Mouse (Mus musculus): ENCODE data around the gene Atp8b3. TPM values are rescaled to one million over a fixed set of nuclear protein-coding genes. Genes with fewer than 3 reads are reported as not detected.

Gene Atp8b3
- polyA plus RNA-seq, 1 experiment from 2014 or later = 0.90 TPM

GRCm38 (mm10) chr10:80560621-80561020 lies 21.7 kb upstream of the Atp8b3 start:
- peaks cover 48% of the 10 kb centered on the region for H3K4me1 ChIP-seq (replicated peaks)
- DNase-seq (ENCODE audit: low spot score) = no peak

GRCm38 (mm10) chr10:80559431-80559830 lies 20.5 kb upstream of the Atp8b3 start:
- peaks cover 2% of the 10 kb centered on the region; the same call in 1 of the 2 replicates for H3K36me3 ChIP-seq
- H3K4me3 ChIP-seq = peak overlapping the region; percentile 26; the same call in 1 of the 2 replicates
- no peaks in the 10 kb centered on the region for H3K9me3 ChIP-seq
- DNase-seq (ENCODE audit: low spot score) = no peak
- H3K27me3 ChIP-seq (ENCODE audit: insufficient read depth, poor library complexity, severe bottlenecking) = no peaks in the 10 kb centered on the region
- 92% methylated on average over 7 of the region's 7 CpGs for WGBS
- H3K27ac ChIP-seq = no peak overlapping the region
- H3K4me1 ChIP-seq (replicated peaks) = peaks cover 48% of the 10 kb centered on the region

More at GRCm38 (mm10) chr10:80560621-80561020, 21.7 kb upstream of the Atp8b3 start:
- no peaks in the 10 kb centered on the region; the same call in 1 of the 2 replicates for H3K36me3 ChIP-seq
- no peaks in the 10 kb centered on the region for H3K27me3 ChIP-seq (ENCODE audit: insufficient read depth, poor library complexity, severe bottlenecking)
- no peaks in the 10 kb centered on the region for H3K9me3 ChIP-seq
- WGBS = 2% methylated on average over 13 of the region's 13 CpGs
- H3K4me3 ChIP-seq = peak overlapping the region; percentile 83
- H3K27ac ChIP-seq = peak overlapping the region; percentile 99

- WGBS = 38% methylated on average over 5 of the region's 5 CpGs
- Histone ChIP-seq H3K4me1 (replicated peaks) (peaks cover 52% of the 10 kb centered on the region), H3K27ac (no peak overlapping the region), H3K27me3 (ENCODE audit: insufficient read depth, poor library complexity, severe bottlenecking) (no peaks in the 10 kb centered on the region), H3K4me3 (0 out of 2 replicates have a peak overlapping the region, but pooled peaks have one; percentile 1), H3K9me3 (no peaks in the 10 kb centered on the region), H3K36me3 (peaks cover 3% of the 10 kb centered on the region; the same call in 1 of the 2 replicates)
- DNase-seq (ENCODE audit: low spot score) = peak; percentile 77
These were observed 18.5 kb upstream of the Atp8b3 start for GRCm38 (mm10) chr10:80557346-80557965.

GRCm38 (mm10) chr10:80553997-80554396 lies 15.1 kb upstream of the Atp8b3 start:
- no peak overlapping the region for H3K4me3 ChIP-seq
- peaks cover 23% of the 10 kb centered on the region for H3K36me3 ChIP-seq
- 87% methylated on average over 6 of the region's 6 CpGs for WGBS
- peaks cover 28% of the 10 kb centered on the region for H3K4me1 ChIP-seq (replicated peaks)
- no peak for DNase-seq (ENCODE audit: low spot score)
- no peaks in the 10 kb centered on the region for H3K9me3 ChIP-seq
- no peaks in the 10 kb centered on the region for H3K27me3 ChIP-seq (ENCODE audit: insufficient read depth, poor library complexity, severe bottlenecking)
- peak overlapping the region; percentile 12; the same call in 1 of the 2 replicates for H3K27ac ChIP-seq

- DNase-seq (ENCODE audit: low spot score) = no peak
- Histone ChIP-seq H3K4me3 (no peak overlapping the region), H3K4me1 (replicated peaks) (peaks cover 30% of the 10 kb centered on the region), H3K36me3 (peaks cover 28% of the 10 kb centered on the region), H3K9me3 (no peaks in the 10 kb centered on the region), H3K27ac (peak overlapping the region; percentile 54; the same call in 1 of the 2 replicates), H3K27me3 (ENCODE audit: insufficient read depth, poor library complexity, severe bottlenecking) (no peaks in the 10 kb centered on the region)
- 92% methylated on average over 8 of the region's 8 CpGs for WGBS
These were observed 14.7 kb upstream of the Atp8b3 start for GRCm38 (mm10) chr10:80553575-80553974.

- H3K27me3 ChIP-seq (ENCODE audit: insufficient read depth, poor library complexity, severe bottlenecking) = no peaks in the 10 kb centered on the region
- no peaks in the 10 kb centered on the region for H3K9me3 ChIP-seq
- 64% methylated on average over 9 of the region's 9 CpGs for WGBS
- no peak overlapping the region for H3K27ac ChIP-seq
- H3K4me1 ChIP-seq (replicated peaks) = peaks cover 21% of the 10 kb centered on the region
- H3K36me3 ChIP-seq = peaks cover 40% of the 10 kb centered on the region
- no peak overlapping the region for H3K4me3 ChIP-seq
- DNase-seq (ENCODE audit: low spot score) = no peak
These were observed 13.4 kb upstream of the Atp8b3 start for GRCm38 (mm10) chr10:80552364-80552763.

GRCm38 (mm10) chr10:80549279-80549678 lies 10.4 kb upstream of the Atp8b3 start:
- H3K27ac ChIP-seq = no peak overlapping the region

GRCm38 (mm10) chr10:80548428-80549006 lies 9.6 kb upstream of the Atp8b3 start:
- Histone ChIP-seq H3K27me3 (ENCODE audit: insufficient read depth, poor library complexity, severe bottlenecking) (no peaks in the 10 kb centered on the region), H3K36me3 (peaks cover 75% of the 10 kb centered on the region), H3K27ac (peak overlapping the region; percentile 62; the same call in 1 of the 2 replicates), H3K4me1 (replicated peaks) (peaks cover 8% of the 10 kb centered on the region), H3K4me3 (no peak overlapping the region; the same call in 1 of the 2 replicates), H3K9me3 (no peaks in the 10 kb centered on the region)
- 75% methylated on average over 10 of the region's 10 CpGs for WGBS
- DNase-seq (ENCODE audit: low spot score) = peak; percentile 75

More at GRCm38 (mm10) chr10:80549279-80549678, 10.4 kb upstream of the Atp8b3 start:
- WGBS = 91% methylated on average over 21 of the region's 21 CpGs
- no peak for DNase-seq (ENCODE audit: low spot score)
- H3K9me3 ChIP-seq = no peaks in the 10 kb centered on the region
- no peaks in the 10 kb centered on the region for H3K27me3 ChIP-seq (ENCODE audit: insufficient read depth, poor library complexity, severe bottlenecking)
- peaks cover 67% of the 10 kb centered on the region for H3K36me3 ChIP-seq
- H3K4me1 ChIP-seq (replicated peaks) = peaks cover 13% of the 10 kb centered on the region
- H3K4me3 ChIP-seq = no peak overlapping the region

GRCm38 (mm10) chr10:80547539-80547938 lies 8.6 kb upstream of the Atp8b3 start:
- no peak for DNase-seq (ENCODE audit: low spot score)
- peaks cover 8% of the 10 kb centered on the region for H3K4me1 ChIP-seq (replicated peaks)
- H3K9me3 ChIP-seq = no peaks in the 10 kb centered on the region
- H3K27me3 ChIP-seq (ENCODE audit: insufficient read depth, poor library complexity, severe bottlenecking) = no peaks in the 10 kb centered on the region
- 92% methylated on average over 15 of the region's 15 CpGs for WGBS
- H3K4me3 ChIP-seq = no peak overlapping the region
- peak overlapping the region; percentile 29; the same call in 1 of the 2 replicates for H3K27ac ChIP-seq
- H3K36me3 ChIP-seq = peaks cover 85% of the 10 kb centered on the region

- peaks cover 91% of the 10 kb centered on the region for H3K36me3 ChIP-seq
These were observed 8.0 kb upstream of the Atp8b3 start for GRCm38 (mm10) chr10:80546945-80547344.

GRCm38 (mm10) chr10:80545590-80545989 lies 6.7 kb upstream of the Atp8b3 start:
- WGBS = 91% methylated on average over 8 of the region's 8 CpGs
- Histone ChIP-seq H3K27me3 (ENCODE audit: insufficient read depth, poor library complexity, severe bottlenecking) (no peaks in the 10 kb centered on the region), H3K4me3 (no peak overlapping the region), H3K36me3 (peaks cover 98% of the 10 kb centered on the region), H3K27ac (no peak overlapping the region), H3K4me1 (replicated peaks) (peaks cover 8% of the 10 kb centered on the region), H3K9me3 (no peaks in the 10 kb centered on the region)
- no peak for DNase-seq (ENCODE audit: low spot score)

More at GRCm38 (mm10) chr10:80546945-80547344, 8.0 kb upstream of the Atp8b3 start:
- WGBS = 95% methylated on average over 4 of the region's 4 CpGs
- Histone ChIP-seq H3K4me1 (replicated peaks) (peaks cover 8% of the 10 kb centered on the region), H3K9me3 (no peaks in the 10 kb centered on the region), H3K27ac (no peak overlapping the region), H3K4me3 (no peak overlapping the region), H3K27me3 (ENCODE audit: insufficient read depth, poor library complexity, severe bottlenecking) (no peaks in the 10 kb centered on the region)
- DNase-seq (ENCODE audit: low spot score) = no peak

- Histone ChIP-seq H3K27ac (no peak overlapping the region), H3K36me3 (peaks cover 81% of the 10 kb centered on the region)
- 96% methylated on average over 14 of the region's 14 CpGs for WGBS
These were observed 4.9 kb upstream of the Atp8b3 start for GRCm38 (mm10) chr10:80543873-80544272.

GRCm38 (mm10) chr10:80539493-80539892 lies 569 bp upstream of the Atp8b3 start:
- peaks cover 37% of the 10 kb centered on the region for H3K36me3 ChIP-seq
- H3K4me1 ChIP-seq (replicated peaks) = peaks cover 30% of the 10 kb centered on the region
- peaks cover 47% of the 10 kb centered on the region for H3K27me3 ChIP-seq (ENCODE audit: insufficient read depth, poor library complexity, severe bottlenecking)
- no peak for DNase-seq (ENCODE audit: low spot score)
- WGBS = 44% methylated on average over 5 of the region's 5 CpGs
- 0 out of 2 replicates have a peak overlapping the region, but pooled peaks have one; percentile 46 for H3K4me3 ChIP-seq
- no peak overlapping the region for H3K27ac ChIP-seq
- H3K9me3 ChIP-seq = no peaks in the 10 kb centered on the region

More at GRCm38 (mm10) chr10:80543873-80544272, 4.9 kb upstream of the Atp8b3 start:
- Histone ChIP-seq H3K9me3 (no peaks in the 10 kb centered on the region), H3K4me1 (replicated peaks) (peaks cover 16% of the 10 kb centered on the region), H3K4me3 (no peak overlapping the region), H3K27me3 (ENCODE audit: insufficient read depth, poor library complexity, severe bottlenecking) (0 out of 2 replicates have a peak, but pooled peaks cover 3% of the 10 kb centered on the region)
- DNase-seq (ENCODE audit: low spot score) = no peak

Data from hindbrain, embryonic 10.5 days (tissue).